Mouse (Mus musculus) ES-E14 (cell line): ENCODE measurements around the gene Pex10. TPM values are rescaled to one million over a fixed set of nuclear protein-coding genes. Genes with fewer than 3 reads are reported as not detected.

Experiments
- DNase-seq: peaks from one replicate; pipeline ENCODE4 v3.0.0-alpha.2; 2013; ENCODE audit warnings: low read depth, low spot score
- H3K27ac ChIP-seq: 2 replicates; pipeline ENCODE4 v1.5.1; 2012; ENCODE audit warnings: low read depth, mild to moderate bottlenecking, low read length, moderate library complexity, mixed read lengths; ENCODE audit not compliant: poor library complexity, insufficient read depth, severe bottlenecking
- H3K36me3 ChIP-seq: 2 replicates; pipeline ENCODE4 v1.6.1; 2012; ENCODE audit warnings: mild to moderate bottlenecking, low read length, moderate library complexity, mixed read lengths; ENCODE audit not compliant: control insufficient read depth, poor library complexity, insufficient read depth, severe bottlenecking
- H3K4me1 ChIP-seq, 2 experiments: fragments of 150-350 bp in 1 of 2; sonication (generic) in 1 of 2; 2 replicates each; pipeline ENCODE4 v1.6.1; 2012; ENCODE audit warnings: low read length in 2 of 2, mild to moderate bottlenecking in 1 of 2, mixed read lengths in 1 of 2; ENCODE audit not compliant: control insufficient read depth in 2 of 2, insufficient read depth in 2 of 2, poor library complexity in 1 of 2
- H3K4me3 ChIP-seq, 2 experiments: fragments of 150-350 bp in 1 of 2; sonication (generic) in 1 of 2; 2 replicates each; pipeline ENCODE4 v1.5.1; 2012; ENCODE audit warnings: low read length in 2 of 2, low read depth in 1 of 2, mild to moderate bottlenecking in 1 of 2, mixed read lengths in 1 of 2; ENCODE audit not compliant: insufficient read depth in 1 of 2, poor library complexity in 1 of 2, severe bottlenecking in 1 of 2
- H3K9ac ChIP-seq: 2 replicates; pipeline ENCODE4 v1.6.1; 2012; ENCODE audit warnings: low read depth, mild to moderate bottlenecking, low read length, mixed read lengths; ENCODE audit not compliant: poor library complexity, insufficient read depth, severe bottlenecking
- H3K9me3 ChIP-seq: fragments of 150-350 bp; sonication (generic); 2 replicates; pipeline ENCODE4 v1.6.1; 2012; ENCODE audit warnings: low read depth, mild to moderate bottlenecking, low read length; ENCODE audit not compliant: control insufficient read depth, insufficient read depth
- CHD2 ChIP-seq: IDR thresholded peaks from 2 replicates; pipeline ENCODE4 v1.6.1; 2014; ENCODE audit warnings: mild to moderate bottlenecking, low read depth, low read length, inconsistent platforms
- HCFC1 ChIP-seq: IDR thresholded peaks from 2 replicates; pipeline ENCODE4 v1.6.1; 2012; ENCODE audit warnings: low read length, inconsistent platforms, borderline replicate concordance; ENCODE audit not compliant: insufficient read depth
- MAFK ChIP-seq: IDR thresholded peaks from 2 replicates; pipeline ENCODE4 v1.6.1; 2014; ENCODE audit warnings: mild to moderate bottlenecking, low read depth, low read length, inconsistent platforms; ENCODE audit not compliant: insufficient read depth
- ZC3H11A ChIP-seq: IDR thresholded peaks from 2 replicates; pipeline ENCODE4 v1.6.1; 2012; ENCODE audit warnings: low read depth, mild to moderate bottlenecking, inconsistent platforms, low read length, borderline replicate concordance
- ZNF384 ChIP-seq: IDR thresholded peaks from 2 replicates; pipeline ENCODE4 v1.6.1; 2012; ENCODE audit warnings: low read depth, low read length, inconsistent platforms
- in situ Hi-C, 2 experiments: fragments of 600-800 bp; cut with MboI; formaldehyde crosslinking; loops; one replicate each; pipeline ENCODE4 v1.15.1; 2025; ENCODE audit warnings: low sequenced_read_pairs in 2 of 2, inconsistent platforms in 1 of 2; ENCODE audit not compliant: unreplicated experiment in 2 of 2
- total RNA-seq: library from RNA; depleted of rRNA; stranded (reverse); fragments of 300-350 nt; gene quantifications from 2 replicates; pipeline ENCODE4 v1.2.3, GENCODE M21; 2012

The Pex10 gene
- total RNA-seq, 1 experiment = 38.6 TPM

DNA sequence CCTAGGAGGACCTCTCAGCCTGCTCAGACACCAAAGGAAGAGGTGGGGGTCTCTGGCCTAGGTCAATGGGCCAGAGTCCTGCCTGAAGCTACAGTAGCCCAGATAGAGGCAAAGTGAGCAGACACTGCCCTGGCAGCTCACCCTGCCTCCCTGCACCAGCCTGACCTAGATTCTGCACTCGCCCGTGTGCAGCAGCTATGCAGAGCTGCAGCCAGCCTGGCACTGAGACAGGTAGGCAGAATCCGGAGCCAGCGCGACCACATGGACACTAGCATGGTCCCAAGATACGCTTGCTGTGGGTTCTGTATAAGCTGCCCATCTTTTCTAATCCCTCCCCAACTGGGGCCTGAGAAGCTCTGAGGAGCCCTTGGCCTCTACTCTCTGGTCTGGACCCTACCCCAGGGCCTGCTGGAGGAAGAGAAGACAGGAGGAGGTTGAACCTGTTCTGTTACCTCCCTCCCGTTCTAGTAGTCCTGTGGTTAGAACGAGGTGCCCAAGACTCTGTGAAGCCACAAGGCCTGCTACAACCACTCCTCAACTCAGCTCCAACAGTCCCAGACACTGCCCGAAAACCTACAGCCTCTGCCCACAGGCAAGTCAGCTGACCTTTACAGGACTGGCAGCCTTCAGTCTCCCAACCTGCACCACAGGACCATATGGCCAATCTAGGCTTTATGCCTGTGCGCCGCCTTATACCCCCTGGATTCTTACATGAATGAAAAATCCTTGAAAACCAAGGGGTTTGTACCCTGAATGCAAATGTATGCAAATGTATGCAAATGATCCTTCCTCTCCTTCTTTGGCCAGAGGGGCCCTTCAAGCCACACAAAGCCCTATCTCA is 42.4 kb upstream of the Pex10 start:
- TF ChIP-seq ZNF384 = no peak
- TF ChIP-seq ZC3H11A = no peak
- TF ChIP-seq CHD2 = no peak
- TF ChIP-seq HCFC1 = no peak
- TF ChIP-seq MAFK = no peak
- Histone ChIP-seq H3K4me1 (0 out of 4 replicates have a peak, but pooled peaks cover 0 to 4% of the 10 kb centered on the region in 2 experiments), H3K27ac (no peak overlapping the region), H3K9me3 (no peaks in the 10 kb centered on the region), H3K4me3 (no peak overlapping the region), H3K9ac (no peak overlapping the region), H3K36me3 (no peaks in the 10 kb centered on the region)
- no peak for DNase-seq
- in situ Hi-C loops = no loop called here

- Histone ChIP-seq H3K36me3 (no peaks in the 10 kb centered on the region), H3K4me1 (no peaks in the 10 kb centered on the region), H3K4me3 (no peak overlapping the region), H3K27ac (no peak overlapping the region), H3K9ac (no peak overlapping the region), H3K9me3 (no peaks in the 10 kb centered on the region)
- no peak for TF ChIP-seq ZC3H11A
- in situ Hi-C loops = no loop called here
- no peak for DNase-seq
These were observed 33.7 kb upstream of the Pex10 start for GRCm38 (mm10) chr4:155033115-155033514.

- no peak for DNase-seq
- Histone ChIP-seq H3K9ac (no peak overlapping the region), H3K36me3 (no peaks in the 10 kb centered on the region), H3K27ac (no peak overlapping the region), H3K4me1 (no peaks in the 10 kb centered on the region), H3K9me3 (no peaks in the 10 kb centered on the region), H3K4me3 (no peak overlapping the region)
- TF ChIP-seq ZNF384 = no peak
- TF ChIP-seq HCFC1 = no peak
- no peak for TF ChIP-seq ZC3H11A
- TF ChIP-seq MAFK = no peak
- no peak for TF ChIP-seq CHD2
- in situ Hi-C loops = no loop called here
These were observed 32.6 kb upstream of the Pex10 start for GRCm38 (mm10) chr4:155034202-155034601.

- TF ChIP-seq ZC3H11A (no peak), HCFC1 (no peak), CHD2 (no peak), MAFK (no peak), ZNF384 (no peak)
- no peak overlapping the region for H3K4me3 ChIP-seq
- no peak for DNase-seq
- no peaks in the 10 kb centered on the region for H3K36me3 ChIP-seq
- H3K9me3 ChIP-seq = no peaks in the 10 kb centered on the region
- no peak overlapping the region for H3K9ac ChIP-seq
- in situ Hi-C loops = no loop called here
- H3K4me1 ChIP-seq = no peaks in the 10 kb centered on the region
- no peak overlapping the region for H3K27ac ChIP-seq
These were observed 32.0 kb upstream of the Pex10 start for GRCm38 (mm10) chr4:155034787-155035186.

DNA sequence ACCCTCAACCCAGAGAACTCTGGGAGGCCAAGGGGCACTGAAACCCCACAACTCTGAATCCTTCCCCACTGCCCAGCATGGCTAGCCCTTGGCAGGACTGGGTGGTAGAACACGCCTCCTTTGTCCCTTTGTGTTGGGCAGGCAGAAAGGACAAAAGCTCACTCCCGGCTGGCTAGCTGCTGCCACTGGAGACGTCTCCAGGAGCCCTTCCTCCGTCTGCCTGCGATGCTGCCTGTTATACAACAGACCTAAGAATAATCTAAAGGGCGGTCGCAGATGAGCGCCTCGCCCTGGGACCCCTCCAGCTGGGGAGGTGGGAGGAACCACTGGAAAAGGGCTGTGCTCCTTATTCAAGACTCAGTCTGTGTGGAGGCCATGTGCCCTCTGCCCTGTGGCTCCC is 26.6 kb upstream of the Pex10 start:
- no peak for DNase-seq
- no peaks in the 10 kb centered on the region for H3K4me1 ChIP-seq
- H3K27ac ChIP-seq = no peak overlapping the region
- H3K9me3 ChIP-seq = no peaks in the 10 kb centered on the region
- H3K9ac ChIP-seq = no peak overlapping the region
- H3K4me3 ChIP-seq = no peak overlapping the region
- in situ Hi-C loops = no loop called here
- TF ChIP-seq ZC3H11A (no peak), HCFC1 (no peak), MAFK (no peak), ZNF384 (no peak), CHD2 (no peak)
- no peaks in the 10 kb centered on the region for H3K36me3 ChIP-seq
